Mouse (Mus musculus): ENCODE measurements around the gene Hist1h2ah. TPM values are rescaled to one million over a fixed set of nuclear protein-coding genes. Genes with fewer than 3 reads are reported as not detected.

The Hist1h2ah gene
- polyA plus RNA-seq, 1 experiment = 27.5 TPM

GRCm38 (mm10) chr13:22040464-22041141, 5.2 kb upstream of the Hist1h2ah start:
- under 1% methylated on average over 23 of the region's 24 CpGs for WGBS

DNA sequence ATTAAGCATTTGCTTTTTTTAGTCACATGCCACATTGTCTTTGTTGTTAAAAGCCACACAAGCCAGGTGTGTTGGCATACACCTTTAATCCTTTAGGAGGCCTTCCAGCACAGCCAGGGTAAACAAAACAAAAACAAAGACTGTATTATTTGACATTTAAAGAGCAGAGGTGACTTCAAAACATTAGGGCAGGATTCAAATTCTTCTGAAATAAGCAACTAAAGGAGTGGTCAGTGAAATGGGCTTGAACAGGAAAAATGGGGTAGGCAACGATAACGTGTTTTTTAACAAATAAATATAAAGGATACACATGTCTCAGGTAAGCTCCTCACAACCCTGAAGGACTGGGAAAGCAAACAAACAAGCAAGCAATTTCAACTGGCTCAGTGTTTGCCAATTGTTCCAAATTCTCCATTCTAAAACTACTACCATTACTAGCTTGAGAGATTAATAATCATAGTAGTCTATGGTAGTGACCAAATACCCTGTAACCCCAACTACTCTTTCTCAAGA, 4.6 kb upstream of the Hist1h2ah start:
- DNase-seq (ENCODE audit: low read depth, low spot score) = no peak
- WGBS = 6% methylated on average over 2 of the region's 2 CpGs

More at GRCm38 (mm10) chr13:22040464-22041141, 5.2 kb upstream of the Hist1h2ah start:
- DNase-seq (ENCODE audit: low read depth, low spot score) = no peak

DNA sequence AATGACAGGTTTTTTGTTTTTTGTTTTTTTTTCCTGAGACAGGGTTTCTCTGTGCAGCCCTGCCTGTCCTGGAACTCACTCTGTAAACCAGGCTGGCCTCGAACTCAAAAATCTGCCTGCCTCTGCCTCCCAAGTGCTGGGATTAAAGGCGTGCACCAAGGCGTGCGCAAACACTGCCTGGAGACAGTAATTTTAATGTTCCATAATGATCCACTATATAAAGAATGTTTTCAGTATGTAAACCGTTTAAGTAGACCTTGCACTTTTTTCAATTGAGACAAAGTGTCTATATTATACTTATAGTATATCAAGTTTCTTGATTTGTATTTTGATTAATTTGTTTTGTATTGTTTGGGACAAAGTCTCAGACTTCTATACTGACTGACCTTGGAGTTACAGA, 4.0 kb upstream of the Hist1h2ah start:
- WGBS = 66% methylated on average over 5 of the region's 5 CpGs
- no peak for DNase-seq (ENCODE audit: low read depth, low spot score)

- DNase-seq (ENCODE audit: low read depth, low spot score) = no peak
- WGBS = 71% methylated on average over 2 of the region's 2 CpGs
These were observed 2.0 kb upstream of the Hist1h2ah start for GRCm38 (mm10) chr13:22037415-22037814.

- WGBS = 60% methylated on average over 3 of the region's 3 CpGs
These were observed 1.6 kb upstream of the Hist1h2ah start for GRCm38 (mm10) chr13:22036986-22037385.

DNA sequence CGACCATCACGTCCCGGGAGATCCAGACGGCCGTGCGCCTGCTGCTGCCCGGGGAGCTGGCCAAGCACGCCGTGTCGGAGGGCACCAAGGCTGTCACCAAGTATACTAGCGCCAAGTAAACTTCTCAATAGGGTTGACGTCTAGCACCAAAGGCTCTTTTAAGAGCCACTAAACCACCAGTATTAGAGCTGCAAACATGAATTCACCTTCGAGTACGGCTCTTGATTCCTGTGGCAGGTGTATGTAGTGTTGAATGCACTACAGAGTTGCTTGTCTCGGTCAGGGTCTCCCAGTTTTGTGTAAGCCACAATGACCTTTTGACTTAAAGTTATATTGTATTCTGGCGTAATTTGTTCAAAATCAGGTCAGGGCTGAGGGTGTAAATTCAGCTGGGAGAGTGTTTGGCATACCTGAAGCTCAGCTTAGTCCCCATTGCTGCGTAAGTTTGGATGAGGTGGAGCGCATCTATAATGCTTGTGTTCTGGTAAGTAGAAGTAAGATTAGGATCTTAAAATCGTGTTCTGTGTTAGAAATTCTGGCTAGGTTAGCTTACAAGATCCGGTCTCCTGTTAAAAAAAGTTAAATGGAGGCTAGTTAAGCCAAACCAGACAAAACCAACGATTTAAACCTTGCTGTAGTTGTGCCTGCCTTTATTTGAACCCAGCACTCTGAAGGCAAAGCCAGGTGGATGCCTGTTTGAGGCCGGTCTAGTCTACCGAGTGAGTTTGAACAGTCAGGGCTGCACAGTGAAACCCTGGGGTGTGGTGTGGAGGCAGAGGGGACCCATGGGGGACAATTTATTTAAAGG, 985 bp upstream of the Hist1h2ah start:
- no peak for DNase-seq (ENCODE audit: low read depth, low spot score)
- WGBS = 4% methylated on average over 23 of the region's 23 CpGs

More at GRCm38 (mm10) chr13:22036986-22037385, 1.6 kb upstream of the Hist1h2ah start:
- no peak for DNase-seq (ENCODE audit: low read depth, low spot score)

DNA sequence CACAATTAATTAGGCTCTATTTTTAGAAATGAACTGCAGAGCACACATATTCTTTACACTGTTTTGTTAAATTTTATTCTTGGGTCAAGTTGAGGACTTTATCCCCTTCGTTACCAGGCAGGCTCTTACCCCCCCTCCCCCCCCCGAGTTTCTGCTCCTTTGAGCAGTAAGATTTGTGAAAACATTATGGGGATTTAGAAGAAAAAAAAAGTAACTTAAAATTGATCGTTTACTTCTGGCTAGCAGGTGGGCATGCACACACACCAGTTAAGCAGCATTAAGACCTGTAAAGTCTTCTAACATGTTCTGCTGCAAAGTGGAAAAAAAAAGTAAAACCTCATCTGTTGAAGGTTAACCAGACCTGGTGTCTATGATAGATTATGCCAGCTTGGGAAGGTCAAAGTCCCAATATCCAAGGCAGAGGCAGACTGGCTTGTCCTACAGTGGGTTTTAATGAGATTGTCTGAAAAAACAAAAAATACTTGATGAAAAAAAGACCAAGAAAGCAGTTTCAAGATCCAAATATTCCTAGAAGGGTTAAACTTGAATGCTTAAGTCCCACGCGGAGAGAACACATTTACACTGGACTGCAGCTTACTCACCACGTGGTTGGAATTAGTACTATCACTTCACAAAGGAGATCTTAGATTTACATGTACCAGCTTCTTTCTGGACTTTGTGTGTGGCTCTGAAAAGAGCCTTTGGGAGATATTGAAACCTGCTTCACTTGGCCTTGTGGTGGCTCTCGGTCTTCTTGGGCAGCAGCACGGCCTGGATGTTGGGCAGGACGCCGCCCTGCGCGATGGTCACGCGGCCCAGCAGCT, 713 bp downstream of the Hist1h2ah start:
- 2% methylated on average over 14 of the region's 14 CpGs for WGBS
- no peak for DNase-seq (ENCODE audit: low read depth, low spot score)

DNA sequence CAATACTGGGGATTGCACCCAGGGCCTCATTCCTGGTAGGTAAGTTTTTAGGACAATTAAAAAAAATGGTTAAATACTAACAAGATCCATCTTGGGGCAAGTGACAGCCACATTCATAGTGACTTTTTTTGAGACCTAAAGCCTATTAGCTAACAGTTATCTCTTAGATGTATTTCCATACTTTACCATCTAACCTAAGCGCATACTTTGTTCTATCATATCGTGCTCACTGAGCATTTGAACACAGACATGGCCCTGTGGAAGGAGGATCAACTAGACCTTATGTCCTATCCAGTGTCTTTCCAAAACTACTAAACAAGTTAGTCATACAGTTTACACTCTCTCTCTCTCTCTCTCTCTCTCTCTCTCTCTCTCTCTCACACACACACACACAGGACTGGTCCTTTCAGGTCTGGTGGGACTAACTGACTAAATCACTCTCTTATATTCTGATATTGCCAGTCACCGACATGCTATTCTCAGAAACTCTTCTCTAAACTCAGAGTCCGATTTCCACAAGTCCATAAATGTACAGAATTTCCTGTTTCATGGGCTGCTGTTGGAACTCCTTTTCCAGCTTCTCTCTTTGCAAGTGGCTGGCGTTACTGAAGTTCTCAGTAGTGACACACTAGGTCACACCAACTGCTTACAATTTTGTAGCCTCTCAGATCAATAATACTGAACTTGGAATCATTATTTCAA, 1.5 kb downstream of the Hist1h2ah start:
- DNase-seq (ENCODE audit: low read depth, low spot score) = no peak
- 28% methylated on average over 5 of the region's 5 CpGs for WGBS

- no peak for DNase-seq (ENCODE audit: low read depth, low spot score)
- WGBS = 4% methylated on average over 4 of the region's 4 CpGs
These were observed 4.9 kb downstream of the Hist1h2ah start for GRCm38 (mm10) chr13:22030493-22030892.

DNA sequence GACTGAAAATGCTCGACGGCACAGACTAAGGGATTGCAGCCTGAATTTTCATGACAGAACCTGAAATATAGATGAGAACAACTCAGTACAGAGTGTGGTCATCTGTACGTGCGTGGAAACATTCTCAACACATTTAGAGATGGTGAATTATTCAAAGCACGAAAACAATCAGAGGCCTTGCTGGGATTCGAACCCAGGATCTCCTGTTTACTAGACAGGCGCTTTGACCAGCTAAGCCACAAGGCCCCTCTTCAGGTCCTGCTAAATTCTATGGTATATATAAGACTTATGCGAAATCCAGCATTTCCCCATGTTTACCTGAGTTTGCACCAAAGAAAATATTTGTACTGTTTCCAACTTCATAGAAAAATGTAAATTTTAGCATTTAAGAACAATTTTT, 5.4 kb downstream of the Hist1h2ah start:
- DNase-seq (ENCODE audit: low read depth, low spot score) = no peak
- WGBS = 65% methylated on average over 8 of the region's 8 CpGs

DNA sequence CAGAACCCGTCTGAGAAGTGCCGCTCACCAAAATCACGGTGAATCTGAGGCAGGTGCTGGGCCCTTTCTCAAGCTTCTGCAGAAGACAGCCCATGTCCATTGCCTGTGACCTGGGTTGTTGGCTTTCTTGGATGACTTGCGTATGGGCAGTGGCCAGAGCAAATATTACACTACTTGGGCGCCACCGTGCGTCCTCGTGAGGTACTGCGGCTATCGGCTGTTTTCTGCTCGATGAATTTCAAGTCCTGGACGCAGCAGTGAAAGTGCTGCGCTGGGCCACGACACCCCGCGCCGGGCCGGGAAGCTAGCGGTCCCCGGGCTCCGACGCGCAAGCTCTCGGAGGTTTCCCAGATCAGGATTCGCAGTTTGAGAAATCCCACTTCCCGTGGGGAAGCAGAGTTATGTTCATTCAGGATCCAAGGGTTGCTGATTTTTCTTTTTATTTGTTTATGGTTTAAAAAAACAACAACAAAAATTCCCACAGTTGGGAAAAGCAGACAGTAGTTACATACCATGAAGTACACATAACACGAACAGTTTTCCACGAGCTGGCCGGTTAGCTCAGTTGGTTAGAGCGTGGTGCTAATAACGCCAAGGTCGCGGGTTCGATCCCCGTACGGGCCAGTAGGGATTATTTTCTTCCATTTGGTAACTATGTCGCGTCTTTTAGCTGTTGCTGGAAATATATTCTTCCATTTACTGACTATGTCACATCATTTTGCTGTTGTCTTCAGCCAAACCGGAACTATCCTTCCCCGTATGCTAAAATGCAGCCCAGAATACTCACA, 6.5 kb downstream of the Hist1h2ah start:
- DNase-seq (ENCODE audit: low read depth, low spot score) = no peak
- WGBS = 3% methylated on average over 40 of the region's 40 CpGs

DNA sequence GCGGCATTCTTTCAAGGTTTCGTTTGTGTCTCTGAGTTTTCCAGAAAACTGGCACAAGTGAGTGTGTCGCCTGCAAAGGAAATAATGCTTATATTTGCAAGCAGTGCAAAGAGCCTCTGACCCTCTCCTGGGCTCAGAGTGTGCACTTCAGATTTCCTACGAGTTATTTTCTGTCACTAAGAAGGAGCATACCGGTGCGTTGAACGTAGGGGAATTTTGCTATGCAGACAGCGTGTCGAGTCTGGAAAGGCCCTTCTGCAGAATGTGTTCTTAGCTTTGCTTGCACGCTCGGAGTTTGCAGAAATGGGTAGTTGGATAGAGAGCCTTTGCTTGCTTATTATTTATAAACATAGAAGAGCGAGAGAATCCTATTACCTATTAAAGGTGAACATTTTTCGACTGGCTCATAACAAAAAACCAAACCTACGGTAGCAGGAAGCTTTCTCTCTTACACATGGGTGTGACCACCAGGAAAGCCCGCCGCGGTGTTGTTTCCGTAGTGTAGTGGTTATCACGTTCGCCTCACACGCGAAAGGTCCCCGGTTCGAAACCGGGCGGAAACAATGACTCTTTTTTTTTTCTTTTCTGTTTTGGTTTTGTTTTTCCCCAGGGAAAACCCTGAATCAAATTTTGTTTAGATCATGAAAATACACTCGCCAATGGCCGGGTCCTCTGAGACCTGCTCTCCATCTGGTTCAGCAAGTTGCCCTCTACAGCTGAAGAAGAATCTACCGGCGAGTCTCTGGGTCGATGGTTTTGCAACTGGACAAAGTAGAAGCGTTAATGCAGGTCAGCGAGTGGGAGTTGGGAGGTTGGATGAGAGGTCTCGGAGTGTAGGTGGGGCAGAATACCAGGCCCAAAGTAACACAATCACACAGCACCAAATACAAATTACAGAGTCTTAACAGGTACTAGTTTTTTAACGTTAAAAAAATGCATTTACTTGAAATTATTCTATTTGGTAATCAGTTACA, 9.0 kb downstream of the Hist1h2ah start:
- 4% methylated on average over 35 of the region's 35 CpGs for WGBS
- DNase-seq (ENCODE audit: low read depth, low spot score) = no peak

DNA sequence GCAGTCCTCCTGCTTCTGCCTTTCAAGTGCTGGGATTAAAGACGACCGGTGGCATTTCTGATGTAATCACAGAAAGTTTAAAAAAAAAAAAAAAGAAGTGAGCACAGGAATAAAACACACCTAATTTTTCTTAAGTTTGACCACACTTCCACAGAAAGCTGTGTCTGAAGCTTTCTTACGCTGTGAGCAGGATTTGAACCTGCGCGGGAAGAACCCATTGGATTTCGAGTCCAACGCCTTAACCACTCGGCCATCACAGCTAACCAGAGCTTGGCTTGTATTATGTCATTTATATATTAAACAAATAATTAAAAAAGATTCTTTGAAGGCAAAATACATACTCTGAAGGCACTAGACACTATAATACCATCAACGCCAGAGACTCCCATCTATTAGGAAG, 13.1 kb downstream of the Hist1h2ah start:
- 5% methylated on average over 9 of the region's 9 CpGs for WGBS
- no peak for DNase-seq (ENCODE audit: low read depth, low spot score)

GRCm38 (mm10) chr13:22021581-22021980, 13.8 kb downstream of the Hist1h2ah start:
- WGBS = 2% methylated on average over 11 of the region's 11 CpGs
- no peak for DNase-seq (ENCODE audit: low read depth, low spot score)

GRCm38 (mm10) chr13:22020901-22021339, 14.4 kb downstream of the Hist1h2ah start:
- WGBS = 2% methylated on average over 8 of the region's 8 CpGs
- no peak for DNase-seq (ENCODE audit: low read depth, low spot score)

DNA sequence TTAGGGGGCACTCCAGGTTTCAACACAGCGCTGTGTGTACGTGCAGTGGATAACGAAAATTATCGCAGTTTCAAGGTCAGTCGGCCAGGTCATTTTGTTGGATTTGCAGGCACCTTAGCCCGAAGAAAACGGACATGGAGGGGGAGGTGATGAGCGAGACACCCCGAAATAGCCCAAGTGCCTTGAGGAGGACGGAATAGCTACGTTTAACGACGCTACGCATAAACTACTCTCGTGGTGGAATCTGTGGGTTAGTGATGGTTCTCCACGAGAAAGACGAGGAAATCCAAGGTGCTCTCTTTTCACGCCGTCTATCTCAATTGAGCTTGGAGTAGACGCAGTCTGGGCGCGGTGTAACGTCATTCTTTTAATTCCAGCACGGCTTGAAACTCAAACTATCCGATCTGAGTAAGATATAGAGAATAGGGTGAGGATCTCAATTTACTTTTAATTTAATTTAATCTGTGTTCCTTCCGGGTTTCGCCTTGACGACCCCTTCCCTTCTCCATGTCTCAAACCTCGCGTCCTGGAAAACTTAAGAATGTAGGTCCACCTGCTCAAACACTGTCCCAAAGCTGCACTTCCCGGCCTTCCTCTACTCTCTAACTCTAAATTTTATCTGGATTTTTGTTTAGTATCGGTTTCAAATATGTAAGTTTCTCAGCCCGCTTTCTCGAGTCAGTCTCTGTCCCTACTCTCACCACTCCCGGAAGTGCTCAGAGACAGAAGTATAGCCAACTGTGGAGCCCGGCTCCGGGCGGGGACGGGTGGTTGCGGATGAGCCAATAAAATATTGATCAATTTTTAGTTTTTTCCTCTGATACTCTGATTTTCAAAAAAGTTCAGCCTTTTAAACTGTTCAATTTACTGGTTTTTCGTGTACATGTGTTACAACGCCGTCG, 15.2 kb downstream of the Hist1h2ah start:
- DNase-seq (ENCODE audit: low read depth, low spot score) = no peak
- WGBS = 3% methylated on average over 44 of the region's 44 CpGs

Measured in large intestine, adult 2 months (tissue).